Mouse (Mus musculus) adipocyte (in vitro differentiated cells): ENCODE measurements at regions not wholly inside any gene's neighbourhood (a gene's known extent, or its start where the extent isn't known, plus 50 kb on each side); places are given as distances from the start of the nearest gene placed in this dataset.
"Not testable (repeated sequence)": the region's sequence is repeated elsewhere in the genome, so short reads cannot be mapped to it uniquely, and the experiment has no call there.

Experiments
- DNase-seq: peaks from one replicate; pipeline ENCODE4 v3.0.0-alpha.2; 2016; ENCODE audit warnings: low spot score

DNA sequence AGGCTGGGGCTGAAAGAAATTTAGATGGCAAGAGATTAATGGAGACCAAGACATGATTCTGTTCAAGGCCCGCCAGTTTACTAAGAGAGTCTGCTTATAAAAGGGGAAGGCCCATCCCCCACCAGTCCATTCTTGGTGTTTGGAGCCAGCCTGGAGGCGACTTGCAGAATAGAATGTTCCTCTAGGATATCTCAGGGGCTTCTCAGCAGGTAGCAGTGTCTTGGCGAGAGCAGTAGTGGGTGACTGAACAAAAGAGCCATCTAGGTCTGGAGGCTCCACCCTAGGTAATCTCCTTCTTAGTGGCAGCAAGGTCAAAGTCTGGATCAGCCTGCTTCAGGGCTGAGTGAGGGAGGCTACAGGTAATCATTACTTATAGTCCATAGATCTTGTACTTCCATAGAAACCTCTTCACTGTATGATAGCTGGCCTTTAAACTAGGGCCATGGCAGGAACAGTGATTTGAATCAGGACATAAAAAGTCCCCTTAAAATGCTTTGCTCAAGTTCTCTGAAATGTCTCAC is 166.0 kb upstream of the Gm5538 start:
- not testable (repeated sequence) for DNase-seq

DNA sequence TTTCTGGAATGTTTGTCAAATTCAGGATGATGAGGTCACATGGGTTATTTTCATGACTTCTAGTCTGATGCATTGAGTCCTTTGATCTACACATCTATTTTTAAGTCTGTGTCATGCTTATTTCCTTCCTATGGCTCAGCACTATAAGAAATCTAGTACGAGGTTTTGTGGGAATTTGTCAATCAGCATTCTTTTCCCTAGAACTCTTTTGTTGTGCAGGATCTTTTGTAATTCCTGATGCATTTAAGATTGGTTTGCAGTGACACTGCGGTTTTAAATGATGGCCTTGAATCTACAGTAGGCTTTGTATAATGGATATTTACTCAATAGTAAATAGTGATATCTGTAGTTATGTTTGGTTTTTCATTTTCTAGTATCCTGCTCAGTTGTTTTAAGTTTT is 187.0 kb upstream of the Gm5538 start:
- no peak for DNase-seq

DNA sequence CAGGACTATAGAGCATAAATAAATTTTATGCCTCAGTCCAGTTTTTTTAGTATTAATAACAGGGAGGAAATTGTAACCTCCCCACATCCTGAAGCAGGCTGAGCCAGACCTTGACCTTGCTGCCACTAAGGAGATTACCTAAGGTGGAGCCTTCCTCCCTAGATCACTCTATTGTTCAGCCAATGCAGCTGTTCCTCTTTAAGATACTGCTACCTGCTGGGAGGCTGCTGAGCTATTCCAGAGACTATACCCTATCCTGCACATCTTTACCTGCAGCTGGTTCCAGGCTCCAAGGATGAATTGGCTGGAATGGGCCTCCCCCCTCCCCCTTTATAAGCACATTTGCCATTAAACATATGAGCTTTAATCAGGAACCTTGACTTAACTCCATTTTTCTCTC is 189.0 kb upstream of the Gm5538 start:
- not testable (repeated sequence) for DNase-seq

DNA sequence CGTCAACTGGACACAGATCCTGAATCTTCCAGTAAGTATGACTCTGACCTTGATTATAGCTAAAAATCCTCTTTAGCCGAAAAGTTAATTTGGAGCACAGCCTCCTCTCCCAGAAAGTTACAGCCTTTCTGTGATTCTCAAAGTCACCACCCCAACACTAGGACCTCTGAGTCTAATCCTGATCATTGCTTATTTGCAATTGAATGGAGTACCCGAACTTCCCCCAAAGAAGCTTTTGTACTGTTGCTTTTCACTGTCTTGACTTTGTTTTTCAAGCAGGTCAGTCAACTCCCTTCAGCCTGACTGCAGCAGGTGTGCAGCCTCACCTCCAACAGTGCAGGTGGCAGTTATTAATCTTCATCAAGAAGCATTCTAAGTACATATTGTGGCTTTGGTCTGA is 189.7 kb upstream of the Gm5538 start:
- not testable (repeated sequence) for DNase-seq

DNA sequence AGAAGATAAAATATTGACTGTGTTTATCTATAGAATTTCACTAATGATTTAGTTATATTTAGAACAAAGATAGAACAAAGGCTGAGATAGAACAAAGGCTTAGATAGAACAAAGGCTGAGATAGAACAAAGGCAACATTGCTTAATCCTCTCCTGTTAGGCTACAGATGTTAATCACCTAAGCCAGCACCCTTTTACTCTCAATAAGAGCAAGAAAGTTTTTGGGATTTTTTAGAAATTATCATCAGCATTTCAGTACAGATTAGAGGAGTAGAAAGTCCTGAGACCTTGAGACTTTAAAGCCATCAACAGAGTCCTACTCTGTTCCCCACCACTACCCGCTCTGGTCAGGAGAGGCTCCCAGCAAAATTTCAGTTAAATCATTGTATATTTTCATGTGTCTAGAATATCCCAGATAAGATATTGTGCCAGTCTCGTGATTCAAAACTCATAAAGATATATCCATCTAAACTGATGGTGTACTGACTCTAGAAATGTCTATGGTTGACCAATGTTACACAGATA is 187.2 kb upstream of the Igsf10 start:
- no peak for DNase-seq

DNA sequence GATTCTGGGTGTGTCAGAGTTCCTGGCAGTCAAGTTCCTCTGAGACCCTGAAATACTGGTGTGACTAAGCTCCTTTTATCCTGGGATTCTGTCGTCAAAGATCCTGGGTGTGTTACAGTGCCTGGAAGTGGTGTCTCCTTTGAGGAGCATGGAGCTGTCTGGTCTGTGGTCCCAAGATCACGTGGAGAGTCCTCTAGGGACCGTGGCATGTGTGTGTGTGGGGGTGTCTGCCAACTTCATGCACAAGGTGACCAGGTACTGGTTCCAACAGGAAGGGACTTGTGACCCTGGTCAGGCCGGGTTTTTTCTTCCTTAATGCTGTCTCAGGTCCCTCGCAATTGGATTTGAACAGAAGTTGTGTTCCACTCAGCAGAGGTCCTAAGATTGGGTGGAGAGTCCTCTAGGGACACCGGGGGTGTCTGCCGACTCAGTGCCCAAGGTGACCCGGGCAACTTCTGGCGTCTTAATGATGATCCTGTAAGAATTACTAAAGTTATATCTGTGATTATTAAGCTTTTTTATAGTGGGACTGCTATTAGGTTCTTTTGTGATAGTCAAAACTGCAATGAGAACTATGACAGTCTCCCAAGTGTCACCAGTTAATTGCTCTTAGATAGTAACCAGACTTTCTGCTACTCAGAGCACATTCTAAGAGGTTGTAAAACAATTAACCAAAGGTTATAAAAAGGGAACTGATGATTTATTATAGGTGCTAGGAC is 186.6 kb upstream of the Igsf10 start:
- DNase-seq: no peak

DNA sequence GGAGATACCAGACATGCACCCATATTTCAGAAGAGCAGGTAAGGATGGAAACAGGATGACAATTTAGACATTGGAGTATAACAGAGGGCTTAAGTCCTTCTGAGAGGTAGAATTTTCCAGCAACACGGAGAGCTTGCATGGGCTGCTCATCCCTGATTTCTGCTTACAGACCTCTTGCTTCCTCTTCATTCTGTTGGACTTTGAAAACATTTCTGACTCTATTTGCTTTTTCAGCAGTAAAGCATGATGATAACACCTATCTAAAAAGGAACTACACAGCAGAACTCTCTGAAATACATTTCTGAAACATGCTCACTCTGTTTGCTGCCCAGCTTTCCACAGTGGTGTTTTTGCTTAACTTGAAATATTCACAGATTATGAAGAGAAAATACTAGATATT is 176.6 kb upstream of the Igsf10 start:
- no peak for DNase-seq

DNA sequence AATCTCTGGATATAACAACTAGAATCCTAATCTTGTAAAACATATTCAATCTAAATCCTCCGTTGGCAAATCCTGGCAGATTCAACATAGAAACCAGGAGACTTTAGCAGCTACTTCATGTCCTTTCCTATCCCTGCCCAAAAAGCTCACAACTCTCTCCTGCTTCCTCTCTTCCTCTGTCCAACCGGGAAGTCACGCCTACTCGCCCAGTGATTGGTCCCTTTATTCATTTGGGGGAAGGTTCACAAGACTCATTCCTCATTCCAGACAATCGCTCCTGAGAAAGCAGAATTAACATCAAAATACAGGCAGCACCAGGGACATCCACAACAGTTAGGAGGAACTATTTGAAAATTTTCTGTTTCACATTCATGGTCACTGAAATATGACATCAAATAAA is 133.9 kb upstream of the Igsf10 start:
- DNase-seq: no peak

DNA sequence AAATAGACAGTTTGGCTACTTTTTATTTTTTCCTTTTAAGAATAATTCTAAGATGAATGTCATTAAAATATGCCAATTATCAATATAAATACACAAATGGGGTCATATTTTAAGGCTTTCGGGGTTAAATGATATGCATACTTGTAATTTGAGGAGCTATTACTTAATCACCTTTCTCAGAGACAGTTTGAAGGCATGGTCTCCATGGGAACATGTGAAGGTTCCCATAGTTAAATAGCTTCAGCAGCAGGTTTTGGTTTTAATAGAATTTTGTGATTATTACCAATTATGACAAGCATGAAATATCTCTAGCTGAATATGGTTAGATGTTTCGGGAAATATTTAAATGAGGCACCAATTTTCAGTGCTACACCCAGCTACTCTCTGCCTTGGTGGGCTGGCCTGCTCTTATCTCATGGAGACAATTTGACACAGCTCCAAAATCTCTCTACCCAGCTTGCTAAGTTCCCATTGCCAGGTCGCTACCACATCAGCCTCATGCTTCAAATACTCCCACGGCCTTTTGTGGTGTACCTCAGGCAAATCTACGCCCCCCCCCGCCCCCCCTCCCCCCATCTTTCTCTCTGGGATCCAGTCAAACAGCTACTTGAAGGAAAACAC is 133.4 kb upstream of the Igsf10 start:
- no peak for DNase-seq

DNA sequence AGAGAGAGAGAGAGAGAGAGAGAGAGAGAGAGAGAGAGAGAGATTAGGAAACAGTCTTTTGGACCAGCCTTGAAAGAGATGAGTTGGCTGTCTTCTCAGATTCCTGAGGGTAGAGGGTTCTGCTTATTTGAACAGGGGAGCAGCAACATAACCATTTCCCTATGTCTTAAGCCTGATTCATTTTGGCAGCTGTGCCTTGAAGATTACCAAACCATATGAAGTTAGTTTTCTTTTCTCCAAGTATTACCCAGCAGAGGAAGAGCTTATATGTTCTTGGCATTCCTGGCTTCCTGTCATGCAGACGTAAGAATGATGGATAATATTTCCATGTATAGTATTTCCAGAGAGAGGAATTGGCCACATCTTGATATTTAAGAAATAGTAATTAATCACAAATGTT is 124.8 kb upstream of the Igsf10 start:
- DNase-seq: peak; percentile 13

DNA sequence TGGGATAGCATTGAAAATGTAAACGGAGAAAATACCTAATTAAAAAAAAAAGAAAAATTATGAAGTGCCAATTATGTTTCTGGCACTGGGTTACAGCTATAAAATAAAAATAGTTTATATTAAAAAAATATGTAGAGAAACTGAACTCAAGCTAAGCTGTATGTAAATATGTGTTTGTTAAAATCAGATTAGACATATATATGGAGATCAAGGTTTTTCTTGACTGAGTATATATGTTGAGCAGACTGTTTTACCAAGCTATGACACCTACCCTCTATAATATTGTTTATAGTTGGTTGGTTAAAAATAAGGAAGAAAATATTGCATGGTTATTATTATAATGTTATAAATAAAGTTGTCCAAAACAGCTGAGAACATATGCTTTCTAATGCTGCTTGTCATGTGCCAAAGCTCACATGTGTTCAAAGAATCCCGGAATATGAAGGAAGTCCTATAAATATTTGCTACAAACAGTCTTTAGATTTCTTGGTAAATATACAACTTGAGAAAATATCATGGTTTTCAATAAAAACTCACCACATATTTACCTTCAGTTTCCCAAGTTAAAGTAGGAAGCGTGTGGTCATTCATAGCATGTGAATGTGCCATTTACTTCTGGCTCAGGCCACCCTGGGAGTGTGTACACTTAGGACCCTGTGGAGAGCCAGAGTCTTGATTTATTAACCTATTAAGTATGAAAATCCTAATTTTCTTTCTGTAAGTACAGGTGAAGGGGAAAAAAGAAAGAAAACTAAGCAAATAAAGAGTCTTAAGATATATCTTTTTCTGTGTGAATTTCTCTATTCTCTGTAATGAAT is 118.4 kb upstream of the Igsf10 start:
- DNase-seq: no peak

DNA sequence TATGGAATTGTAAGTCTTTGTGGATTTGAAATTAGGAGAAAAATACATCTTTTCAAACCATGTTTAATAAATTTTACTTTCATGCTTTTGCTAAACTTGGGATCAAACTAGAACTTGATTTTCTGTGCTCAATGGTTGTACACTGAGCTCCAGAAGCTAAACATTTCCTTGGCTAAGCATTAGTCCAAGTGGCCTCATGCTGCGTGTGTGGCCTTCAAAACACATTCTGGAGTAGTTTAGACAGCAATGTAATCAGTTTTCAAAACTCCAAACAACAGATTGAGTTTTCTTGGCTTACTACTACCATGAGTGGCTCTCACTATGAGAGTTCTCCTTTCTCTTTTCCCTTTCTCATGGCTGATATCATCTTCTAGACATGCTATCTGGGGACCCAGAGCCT is 112.7 kb upstream of the Igsf10 start:
- DNase-seq: no peak

DNA sequence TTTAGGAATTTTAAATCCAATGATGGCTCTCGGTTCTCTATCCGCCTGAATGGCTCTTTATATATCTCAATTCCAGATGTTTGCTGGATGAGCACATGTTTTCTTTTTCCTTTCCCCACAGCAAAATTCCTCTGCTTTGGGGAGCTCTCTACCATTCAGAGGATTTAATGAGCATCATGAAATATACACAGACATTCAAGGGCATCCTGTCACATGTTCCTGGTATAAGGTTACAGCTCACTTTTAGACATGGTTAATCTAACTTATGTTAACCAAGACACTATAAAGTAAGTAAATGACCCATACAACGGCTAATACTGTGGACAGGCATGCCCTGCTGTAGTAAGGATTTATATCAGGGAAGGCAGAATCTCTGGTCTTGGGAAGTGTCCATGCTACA is 106.9 kb upstream of the Igsf10 start:
- DNase-seq: no peak

DNA sequence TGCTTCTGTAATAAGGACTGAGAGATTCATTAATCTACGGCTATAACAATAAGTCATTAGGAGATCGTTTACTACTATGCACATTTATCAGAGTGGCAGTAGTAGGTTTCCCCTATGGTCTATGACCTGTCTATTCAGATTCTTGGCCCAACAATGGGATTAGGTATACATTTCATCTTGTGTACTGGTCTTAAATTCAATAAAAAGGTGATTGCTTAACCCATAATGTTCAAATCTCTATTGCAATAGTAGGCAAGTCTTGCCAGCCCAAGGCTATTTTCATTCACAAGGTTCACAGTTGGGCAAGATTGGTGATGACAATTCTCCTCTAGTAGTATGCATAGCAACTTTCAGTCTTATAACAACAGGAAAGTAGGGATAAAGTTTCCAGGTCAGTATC is 79.4 kb upstream of the Igsf10 start:
- peak; percentile 24 for DNase-seq

DNA sequence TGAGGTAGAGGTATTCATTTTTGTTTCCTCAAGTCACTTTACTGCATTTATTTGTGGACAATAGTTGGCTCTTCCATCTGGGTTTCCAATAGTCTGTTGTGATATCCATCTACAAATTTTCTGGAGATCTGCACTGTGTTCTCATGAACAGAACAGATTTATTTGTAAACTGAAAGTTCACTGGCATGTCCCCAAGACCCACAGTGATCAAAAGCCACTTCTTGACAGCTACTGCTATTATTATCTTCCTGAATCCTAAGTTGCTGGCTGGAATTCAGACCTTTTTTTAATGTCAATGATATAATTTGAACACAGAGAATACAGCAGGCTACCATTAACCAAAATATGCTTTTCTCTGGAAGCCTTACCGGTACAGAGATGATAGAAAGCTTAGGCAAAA is 64.9 kb upstream of the Igsf10 start:
- DNase-seq: peak; percentile 48

DNA sequence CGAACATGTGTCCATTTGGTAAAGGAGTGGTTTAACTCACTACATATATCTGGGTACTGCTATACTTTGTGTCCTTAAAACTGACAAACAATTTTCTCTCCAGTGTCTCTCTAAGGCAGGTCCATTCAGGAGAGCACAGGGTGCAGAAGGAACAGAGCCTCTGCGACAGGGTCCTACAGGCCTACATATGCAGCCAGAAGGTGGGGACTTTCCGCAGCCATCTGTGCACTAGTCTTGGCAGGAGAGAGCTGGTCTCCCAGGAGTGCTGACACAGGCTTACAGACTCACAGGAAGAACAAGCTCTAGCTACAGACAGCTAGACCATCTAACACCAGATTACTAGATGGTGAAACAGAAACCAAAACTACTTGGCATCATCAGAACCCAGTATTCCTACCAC is 61.8 kb upstream of the Igsf10 start:
- DNase-seq: no peak

DNA sequence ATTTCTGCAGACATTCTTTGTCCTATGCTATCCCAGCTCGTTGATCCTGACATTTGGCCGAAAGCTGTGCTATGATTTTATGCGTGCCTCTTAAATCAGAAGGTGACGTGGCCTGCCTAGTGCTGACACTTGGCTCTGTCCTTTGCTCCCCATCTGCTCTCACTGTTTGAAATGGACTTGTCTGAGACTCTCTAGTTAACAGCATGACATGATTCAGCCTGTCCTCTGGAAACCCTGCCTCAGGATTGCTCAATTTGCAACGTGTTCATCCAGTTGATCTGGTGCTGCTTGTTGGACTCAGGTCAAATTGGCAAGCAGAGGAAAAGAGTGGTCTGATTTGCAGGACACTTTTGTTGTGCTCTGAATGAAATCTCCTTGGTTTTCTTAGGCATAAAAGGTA is 57.7 kb upstream of the Igsf10 start:
- DNase-seq: peak; percentile 95

DNA sequence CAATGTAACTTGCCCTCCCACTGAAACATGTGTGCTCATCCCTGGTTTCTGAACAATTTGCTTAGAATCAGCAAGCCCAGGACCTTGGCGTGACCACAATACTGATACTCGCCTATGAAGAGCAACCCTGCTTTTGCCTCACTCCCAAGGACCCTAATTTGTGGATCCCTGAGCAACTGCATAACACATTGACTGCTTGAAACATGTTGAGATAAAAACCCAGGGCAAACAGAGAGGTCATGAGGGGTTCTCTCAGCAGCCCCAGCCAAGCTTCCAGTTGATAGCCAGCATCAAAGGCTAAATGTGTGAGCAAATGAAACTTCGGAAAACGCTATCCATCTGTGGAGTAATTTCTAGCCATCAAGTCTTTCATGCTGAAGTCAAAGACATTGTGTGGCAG is 57.2 kb upstream of the Igsf10 start:
- no peak for DNase-seq
